Mouse (Mus musculus): ENCODE measurements around the gene Tnnc1.

GRCm38 (mm10) chr14:31182786-31183290 is 25.3 kb upstream of the Tnnc1 start:
- TF ChIP-seq GATA1 (IDR thresholded peaks at IDR 0.05; ENCODE audit: low read length): no peak
- TF ChIP-seq TAL1 (IDR thresholded peaks at IDR 0.05; ENCODE audit: low read length): no peak
